Mouse (Mus musculus): ENCODE data around the gene Fbxo6.

DNA sequence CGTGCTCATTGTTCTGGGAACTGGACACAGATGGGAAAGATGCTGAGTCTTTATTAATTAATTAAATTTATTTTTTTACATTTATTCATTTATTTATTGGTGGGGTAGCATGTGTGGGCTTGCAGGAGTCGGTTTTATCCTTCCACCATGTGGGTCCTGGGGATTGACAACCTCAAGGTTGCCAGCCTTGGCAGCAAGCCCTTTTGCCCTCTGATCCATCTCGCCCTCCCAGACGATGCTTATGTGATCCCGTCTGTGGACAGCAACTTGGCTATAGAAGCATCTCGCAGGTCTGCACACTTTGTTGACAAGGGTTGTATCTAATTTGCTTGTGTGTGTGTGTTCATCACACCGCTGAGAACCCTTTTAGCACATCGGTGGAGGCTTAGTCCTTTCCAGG is 14.4 kb downstream of the Fbxo6 start:
- TF ChIP-seq CTCF (IDR thresholded peaks at IDR 0.05; ENCODE audit: control insufficient read depth, insufficient read depth, insufficient read length), result no peak
- TF ChIP-seq FOSL1 (IDR thresholded peaks at IDR 0.05; ENCODE audit: insufficient read depth, low read length, poor library complexity, severe bottlenecking), result no peak
- no peak for TF ChIP-seq CEBPB (IDR thresholded peaks at IDR 0.05; ENCODE audit: low read depth)
